Mouse (Mus musculus) cerebellum, adult 2 months (tissue): ENCODE measurements around the gene 9430097D07Rik. TPM values are rescaled to one million over a fixed set of nuclear protein-coding genes. Genes with fewer than 3 reads are reported as not detected.
A peak's percentile ranks its signal among the peaks of the same experiment; 100 is the strongest.

Experiments
- DNase-seq, 2 experiments: peaks; one replicate each; pipeline ENCODE4 v3.0.0; 2021
- H3K27ac ChIP-seq: fragments of 200-500 bp; 2 replicates; pipeline ENCODE4 v1.5.1; 2012; ENCODE audit warnings: low read length, control low read depth, inconsistent platforms; ENCODE audit not compliant: insufficient read depth
- H3K27me3 ChIP-seq: fragments of 200-500 bp; 2 replicates; pipeline ENCODE4 v1.6.1; 2012; ENCODE audit warnings: inconsistent platforms, mild to moderate bottlenecking, low read length, moderate library complexity; ENCODE audit not compliant: control insufficient read depth, insufficient read depth
- H3K4me1 ChIP-seq: fragments of 200-500 bp; 2 replicates; pipeline ENCODE4 v1.6.1; 2011; ENCODE audit warnings: low read length; ENCODE audit not compliant: control insufficient read depth, insufficient read depth
- H3K4me3 ChIP-seq: fragments of 200-500 bp; replicated peaks from 2 replicates; pipeline ENCODE3; 2011; ENCODE audit warnings: mild to moderate bottlenecking, low read depth, low read length, control low read depth; ENCODE audit not compliant: insufficient read depth
- CTCF ChIP-seq: fragments of 200-500 bp; IDR thresholded peaks from 2 replicates; pipeline ENCODE4 v1.5.1; 2011; ENCODE audit warnings: low read depth, mild to moderate bottlenecking, control low read depth, low read length, moderate library complexity, borderline replicate concordance; ENCODE audit not compliant: insufficient read depth
- POLR2A ChIP-seq: fragments of 200-500 bp; IDR thresholded peaks from 2 replicates; pipeline ENCODE4 v1.6.1; 2011; ENCODE audit warnings: low read length, control low read depth, borderline replicate concordance; ENCODE audit not compliant: insufficient read depth
- WGBS: fragments of 180-500 bp; shearing (Covaris S2); methylation state at CpG from one replicate; pipeline ENCODE4 v1.1.7; 2018; 5-methylcytosine and 5-hydroxymethylcytosine counted together
- polyA plus RNA-seq: library from polyadenylated mRNA; depleted of rRNA; stranded (reverse); fragments of >200 nt; gene quantifications from 2 replicates; pipeline ENCODE4 v1.2.3, GENCODE M21; 2012

The 9430097D07Rik gene
- polyA plus RNA-seq, 1 experiment = 0.59 TPM

- under 1% methylated on average over 36 of the region's 36 CpGs for WGBS
- Histone ChIP-seq H3K27me3 (no peaks in the 10 kb centered on the region), H3K4me1 (peaks cover 17% of the 10 kb centered on the region), H3K27ac (peak within 1 kb of the TSS; percentile 42; the same call in 1 of the 2 replicates), H3K4me3 (peak within 1 kb of the TSS; percentile 83)
- peak; percentile 91 to 93 for DNase-seq
- TF ChIP-seq CTCF = no peak
- peak; percentile 95; the same call in 1 of the 2 replicates for TF ChIP-seq POLR2A
Observed at GRCm38 (mm10) chr2:32570698-32571494, 4.6 kb downstream of the 9430097D07Rik start, which contains the start of gene Dpm2. TSS of gene Dpm2 (plus strand) at chr2:32570858.

- Histone ChIP-seq H3K27ac (no peak overlapping the region), H3K27me3 (no peaks in the 10 kb centered on the region), H3K4me3 (no peak overlapping the region), H3K4me1 (peaks cover 17% of the 10 kb centered on the region)
- DNase-seq = no peak
- TF ChIP-seq POLR2A (no peak), CTCF (no peak)
- 37% methylated on average over 3 of the region's 3 CpGs for WGBS
Observed at GRCm38 (mm10) chr2:32568941-32569340, 6.5 kb downstream of the 9430097D07Rik start.

- no peak overlapping the region for H3K4me3 ChIP-seq
- no peak for TF ChIP-seq POLR2A
- no peak for TF ChIP-seq CTCF
- DNase-seq = peak; percentile 56 to 63
- WGBS = 8% methylated on average over 5 of the region's 5 CpGs
- H3K27ac ChIP-seq = peak overlapping the region; percentile 75
- H3K27me3 ChIP-seq = no peaks in the 10 kb centered on the region
- H3K4me1 ChIP-seq = peaks cover 17% of the 10 kb centered on the region
Observed at GRCm38 (mm10) chr2:32568149-32568548, 7.3 kb downstream of the 9430097D07Rik start.

- WGBS = 40% methylated on average over 4 of the region's 4 CpGs
- Histone ChIP-seq H3K4me3 (no peak overlapping the region), H3K27me3 (no peaks in the 10 kb centered on the region), H3K4me1 (peaks cover 10% of the 10 kb centered on the region), H3K27ac (no peak overlapping the region)
- TF ChIP-seq CTCF (peak; percentile 95), POLR2A (no peak)
- DNase-seq = peak; percentile 71 to 72
Observed at GRCm38 (mm10) chr2:32566536-32567063, 8.9 kb downstream of the 9430097D07Rik start.

- WGBS = 42% methylated on average over 5 of the region's 5 CpGs
- DNase-seq = no peak
- peak overlapping the region; percentile 45 for H3K27ac ChIP-seq
- H3K4me1 ChIP-seq = peaks cover 11% of the 10 kb centered on the region
- no peak overlapping the region for H3K4me3 ChIP-seq
- TF ChIP-seq POLR2A (no peak), CTCF (no peak)
- H3K27me3 ChIP-seq = no peaks in the 10 kb centered on the region
Observed at GRCm38 (mm10) chr2:32559570-32559969, 15.9 kb downstream of the 9430097D07Rik start.

GRCm38 (mm10) chr2:32556019-32556418 is 19.5 kb downstream of the 9430097D07Rik start:
- Histone ChIP-seq H3K27me3 (no peaks in the 10 kb centered on the region), H3K27ac (peak overlapping the region; percentile 19; the same call in 1 of the 2 replicates), H3K4me1 (peaks cover 24% of the 10 kb centered on the region), H3K4me3 (no peak overlapping the region)
- DNase-seq = no peak
- WGBS = 73% methylated on average over 7 of the region's 7 CpGs
- TF ChIP-seq POLR2A = no peak
- TF ChIP-seq CTCF = no peak

- 29% methylated on average over 4 of the region's 4 CpGs for WGBS
- Histone ChIP-seq H3K4me1 (peaks cover 24% of the 10 kb centered on the region), H3K27ac (0 out of 2 replicates have a peak overlapping the region, but pooled peaks have one; percentile 19), H3K4me3 (no peak overlapping the region), H3K27me3 (no peaks in the 10 kb centered on the region)
- no peak for DNase-seq
- no peak for TF ChIP-seq POLR2A
- no peak for TF ChIP-seq CTCF
Observed at GRCm38 (mm10) chr2:32555484-32555883, 20.0 kb downstream of the 9430097D07Rik start.

- 74% methylated on average over 7 of the region's 7 CpGs for WGBS
- H3K27ac ChIP-seq = no peak overlapping the region
Observed at GRCm38 (mm10) chr2:32553592-32554148, 21.8 kb downstream of the 9430097D07Rik start.

More at GRCm38 (mm10) chr2:32553592-32554148, 21.8 kb downstream of the 9430097D07Rik start:
- no peak for DNase-seq
- Histone ChIP-seq H3K27me3 (no peaks in the 10 kb centered on the region), H3K4me1 (peaks cover 39% of the 10 kb centered on the region), H3K4me3 (no peak overlapping the region)
- no peak for TF ChIP-seq POLR2A
- TF ChIP-seq CTCF = no peak
